Mouse (Mus musculus) adipocyte (in vitro differentiated cells): ENCODE results near the gene C130074G19Rik.

ENCODE experiments used
- DNase-seq: peaks from one replicate; pipeline ENCODE4 v3.0.0-alpha.2; 2016; ENCODE audit warnings: low spot score

The C130074G19Rik gene

GRCm38 (mm10) chr1:184882281-184883268, at the start of gene C130074G19Rik:
Gene C130074G19Rik, minus strand, starts transcription at chr1:184883218.
- DNase-seq, result no peak

GRCm38 (mm10) chr1:184931097-184931496, 48.1 kb upstream of the C130074G19Rik start:
- DNase-seq, result no peak

DNA sequence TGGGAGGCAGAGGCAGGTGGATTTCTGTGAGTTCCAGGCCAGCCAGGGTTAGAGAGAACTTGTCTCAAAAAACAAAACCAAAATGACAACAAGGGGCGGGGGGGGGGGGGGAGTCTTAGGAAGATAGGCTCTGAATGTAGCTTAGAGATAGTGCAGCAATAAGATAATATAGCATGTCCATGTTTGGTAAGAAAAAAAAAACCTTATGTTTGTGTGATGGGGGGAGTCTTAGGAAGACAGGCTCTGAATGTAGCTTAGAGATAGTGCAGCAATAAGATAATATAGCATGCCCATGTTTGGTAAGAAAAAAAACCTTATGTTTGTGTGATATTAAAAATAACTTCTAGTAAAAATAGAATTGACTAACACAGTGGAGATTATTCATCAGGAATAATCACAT, 45.4 kb upstream of the C130074G19Rik start:
- DNase-seq, result no peak

- DNase-seq, result no peak
These were observed 44.9 kb upstream of the C130074G19Rik start for GRCm38 (mm10) chr1:184927911-184928310.

DNA sequence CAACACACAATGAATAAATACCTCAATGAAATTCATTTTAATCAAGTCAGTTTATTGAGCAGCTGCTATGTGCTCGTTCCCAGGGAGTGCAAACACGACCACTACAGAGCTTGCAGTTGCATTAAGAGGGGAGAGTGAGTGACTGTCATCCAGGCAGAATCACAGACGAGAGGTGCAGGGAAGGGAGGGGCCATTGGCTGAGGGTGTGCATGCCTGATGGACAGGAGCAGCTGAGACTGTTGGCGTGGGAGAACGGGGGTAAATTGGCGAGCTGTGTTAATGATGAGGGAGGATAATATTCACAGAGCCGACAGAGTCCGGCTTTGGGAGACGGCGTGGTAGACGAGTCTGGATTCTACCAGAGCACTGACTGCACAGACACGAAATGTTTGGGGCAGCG, 39.8 kb upstream of the C130074G19Rik start:
- no peak for DNase-seq

- no peak for DNase-seq
These were observed 37.0 kb upstream of the C130074G19Rik start for GRCm38 (mm10) chr1:184920057-184920456.

DNA sequence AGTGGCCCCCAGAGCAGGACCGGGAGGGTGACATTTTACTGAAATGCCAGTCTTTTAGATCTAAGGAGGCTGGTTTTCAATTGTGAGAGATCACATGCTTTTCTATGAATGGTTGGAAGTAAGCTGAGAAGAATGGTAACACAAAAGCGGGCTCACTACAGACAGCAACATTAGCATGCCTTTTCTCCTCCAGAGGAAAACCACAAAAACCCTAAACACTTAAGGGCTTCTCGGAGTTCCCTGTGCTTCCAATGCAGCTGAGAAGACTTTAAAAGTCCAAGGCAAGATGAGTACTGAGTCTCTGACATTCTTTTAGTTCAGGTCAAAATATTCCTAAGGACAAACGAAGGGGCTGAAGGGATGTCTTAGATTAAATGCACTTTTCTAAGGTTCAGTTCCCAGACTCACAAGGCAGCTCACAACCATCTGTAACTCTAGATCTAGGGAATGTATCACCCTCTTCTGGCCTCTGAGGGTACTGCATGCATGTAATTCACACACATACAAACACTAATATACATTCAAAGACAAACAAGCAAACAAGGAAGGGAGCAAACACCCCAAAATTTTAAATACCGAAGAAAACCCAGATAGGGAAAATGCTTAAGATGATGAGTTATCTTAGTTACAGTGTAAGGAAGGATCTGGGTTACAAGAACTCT, 35.3 kb upstream of the C130074G19Rik start:
- no peak for DNase-seq

DNA sequence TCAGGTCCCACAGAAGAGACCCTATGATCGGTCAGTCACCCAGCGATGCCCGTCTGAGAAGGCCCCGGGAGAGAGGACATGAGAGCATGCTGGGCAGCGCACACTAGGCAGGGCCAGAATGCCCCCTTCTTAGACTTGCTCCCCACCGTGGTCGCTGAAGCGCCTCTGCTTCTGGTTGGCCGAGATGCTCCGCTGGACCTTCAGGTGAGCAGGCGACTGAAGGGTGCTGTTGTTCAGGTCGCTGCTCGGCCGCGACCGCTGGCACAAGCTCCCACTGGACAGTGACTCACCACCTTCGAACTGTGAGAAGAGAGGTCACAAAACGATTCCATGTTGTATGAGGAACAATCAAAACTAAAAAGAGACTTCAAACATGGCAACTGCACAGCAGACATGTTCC, 29.3 kb upstream of the C130074G19Rik start:
- no peak for DNase-seq

- no peak for DNase-seq
These were observed 28.8 kb upstream of the C130074G19Rik start for GRCm38 (mm10) chr1:184911861-184912260.

DNA sequence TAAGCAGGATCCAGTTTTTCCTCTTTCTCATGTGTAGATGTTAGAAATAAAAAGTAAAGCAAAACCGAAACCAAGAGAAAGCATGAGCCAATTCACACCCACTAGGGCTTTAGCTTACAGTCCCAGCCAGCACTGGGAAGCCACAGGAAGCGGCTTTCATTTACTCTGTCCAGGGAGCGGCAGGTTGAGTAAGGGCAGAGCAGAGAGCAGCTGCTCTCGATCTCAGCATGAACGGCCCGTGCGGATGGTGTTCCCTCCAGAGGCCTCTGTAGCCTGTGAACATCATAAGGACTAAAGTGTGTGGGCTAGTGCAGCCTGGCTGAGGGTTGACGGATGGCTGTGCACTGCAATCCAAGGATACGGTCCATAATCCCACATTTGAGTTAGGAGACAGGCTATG, 25.5 kb upstream of the C130074G19Rik start:
- DNase-seq, result peak; percentile 45

DNA sequence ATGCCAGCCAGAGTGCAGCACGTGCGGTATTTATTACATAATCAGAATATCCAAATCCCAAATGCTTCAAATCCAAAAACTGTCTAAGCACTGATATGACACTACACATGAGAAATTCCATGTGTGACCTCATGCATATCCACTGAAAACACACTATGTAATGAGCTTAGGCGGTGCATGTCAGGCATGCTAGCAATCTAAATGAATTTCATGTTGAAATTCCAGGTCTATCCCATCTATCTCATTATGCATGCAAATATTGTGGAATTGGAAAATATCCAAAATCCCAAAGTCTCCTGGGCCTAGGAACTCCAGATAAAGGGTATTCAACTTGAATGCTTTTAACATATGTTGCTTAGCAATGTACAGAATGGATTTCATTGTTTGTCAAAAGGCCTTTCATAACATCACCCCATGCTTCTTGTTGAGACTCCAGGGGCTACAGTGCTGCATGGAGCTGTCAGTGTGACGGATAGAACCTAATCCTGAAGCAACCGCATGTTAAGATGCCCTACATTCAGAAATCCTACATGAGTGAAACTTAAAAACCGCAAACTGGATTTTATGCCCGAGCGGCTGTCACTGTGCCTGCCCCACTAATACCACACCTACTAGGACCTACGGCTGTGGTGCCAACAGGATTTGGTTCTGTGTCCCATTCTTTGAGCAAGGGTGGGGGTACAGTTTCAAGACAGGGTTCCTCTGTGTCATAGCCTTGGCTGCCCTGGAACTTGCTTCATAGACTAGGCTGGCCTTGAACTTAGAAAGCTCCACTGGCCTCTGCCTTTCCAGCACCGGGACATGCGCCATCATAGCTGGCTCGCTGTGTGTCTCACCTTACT, 23.1 kb upstream of the C130074G19Rik start:
- no peak for DNase-seq

DNA sequence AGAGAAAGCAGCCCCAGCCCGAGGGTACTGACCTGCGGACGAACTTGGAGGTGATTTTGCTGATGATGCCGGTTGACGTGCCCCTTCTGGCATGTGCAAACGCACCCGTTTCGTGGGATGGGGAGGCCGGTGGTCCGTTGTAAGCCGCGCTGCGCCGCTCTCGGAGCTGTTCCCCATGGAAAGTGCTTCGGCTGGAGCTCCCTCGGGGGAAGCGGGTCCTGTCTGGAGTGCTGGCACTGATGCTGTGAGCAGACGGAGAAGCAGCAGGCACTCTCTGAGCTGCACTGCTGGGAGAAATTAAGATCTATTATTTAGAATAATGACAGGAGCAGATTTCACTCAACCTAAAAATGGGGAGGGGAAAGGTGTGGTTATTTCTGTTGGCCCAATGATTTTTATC, 22.4 kb upstream of the C130074G19Rik start:
- DNase-seq, result no peak

- no peak for DNase-seq
These were observed 20.7 kb upstream of the C130074G19Rik start for GRCm38 (mm10) chr1:184903697-184904096.

DNA sequence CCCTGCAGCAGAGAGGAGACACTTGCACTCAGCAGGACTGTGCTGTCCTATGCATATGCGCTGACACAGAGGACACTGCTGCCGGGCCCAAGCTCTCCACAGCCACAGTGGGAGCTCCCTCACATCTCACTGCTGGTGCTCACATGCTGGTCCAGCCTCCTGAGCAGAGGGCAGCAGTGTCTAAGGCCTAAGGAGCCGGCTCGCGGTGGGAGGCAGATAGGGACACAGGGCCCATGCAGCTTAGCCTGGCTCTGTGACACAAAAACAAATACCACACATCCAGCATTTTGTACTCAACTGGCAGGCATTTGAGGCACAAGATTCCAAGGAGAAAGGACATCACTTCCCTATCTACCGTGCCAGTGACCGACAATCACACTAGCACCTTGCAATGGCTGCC, 19.9 kb upstream of the C130074G19Rik start:
- DNase-seq, result no peak

GRCm38 (mm10) chr1:184897350-184897749, 14.3 kb upstream of the C130074G19Rik start:
- no peak for DNase-seq

DNA sequence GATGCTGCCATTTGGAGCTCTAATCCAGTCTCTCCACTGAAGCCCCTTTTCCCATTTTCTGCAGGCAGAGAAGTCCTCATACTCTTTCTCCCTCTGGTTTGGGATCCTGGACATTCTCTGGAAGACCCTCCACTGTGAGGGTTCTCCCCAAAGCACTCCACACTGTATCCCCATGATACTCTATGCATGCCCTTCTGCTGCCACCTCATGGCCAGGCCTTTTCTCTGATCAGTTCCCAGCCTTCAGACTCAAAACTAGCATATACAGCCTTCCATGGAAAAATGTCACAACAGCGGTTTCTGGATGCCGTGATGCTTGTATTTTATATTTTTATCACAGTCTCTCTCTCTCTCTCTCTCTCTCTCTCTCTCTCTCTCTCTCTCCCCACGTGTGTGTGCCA, 9.0 kb upstream of the C130074G19Rik start:
- DNase-seq, result peak; percentile 46

GRCm38 (mm10) chr1:184889454-184889853, 6.4 kb upstream of the C130074G19Rik start:
- DNase-seq, result no peak

- DNase-seq, result no peak
These were observed 3.1 kb upstream of the C130074G19Rik start for GRCm38 (mm10) chr1:184886160-184886559.

DNA sequence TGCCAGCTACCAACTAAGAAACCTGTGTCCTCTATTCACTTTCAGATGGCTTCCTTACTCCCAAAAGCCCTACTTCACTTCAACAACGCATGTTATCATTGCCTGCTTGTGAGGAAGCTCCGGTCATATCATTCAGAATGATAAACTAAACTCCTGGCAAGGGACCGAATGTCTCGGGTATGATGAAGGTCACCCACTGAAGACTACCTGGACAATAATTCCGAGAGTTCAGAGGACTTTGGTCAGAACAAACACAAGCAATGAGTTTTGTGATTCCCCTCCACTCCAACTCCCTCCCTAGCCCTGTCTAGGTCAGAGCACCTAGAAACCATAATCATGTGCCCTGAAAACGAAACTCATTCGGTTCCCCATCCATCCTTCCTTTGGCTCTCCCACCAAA, 1.2 kb downstream of the C130074G19Rik start:
- DNase-seq, result no peak

- DNase-seq, result no peak
These were observed 1.8 kb downstream of the C130074G19Rik start for GRCm38 (mm10) chr1:184881211-184881610.

- DNase-seq, result no peak
These were observed 4.2 kb downstream of the C130074G19Rik start for GRCm38 (mm10) chr1:184878860-184879259.

DNA sequence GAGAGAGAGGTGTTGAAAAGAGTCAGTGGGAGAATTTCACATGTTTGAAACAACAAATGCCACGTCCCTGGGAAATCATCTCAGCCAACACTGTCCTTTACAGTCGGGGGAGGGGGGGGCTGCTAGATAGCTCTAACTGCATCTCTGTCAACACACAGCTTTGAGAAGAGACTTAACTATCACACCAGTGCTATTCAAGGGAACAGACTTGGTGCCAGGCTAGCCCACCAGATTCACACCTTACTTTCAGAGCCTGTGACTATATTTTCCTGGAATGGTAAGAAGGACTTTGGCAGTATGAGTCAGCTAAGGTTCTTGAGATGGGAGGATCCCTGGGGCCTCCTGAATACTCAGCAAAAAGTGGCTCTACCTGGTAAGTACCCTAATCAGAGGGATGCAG, 5.7 kb downstream of the C130074G19Rik start:
- DNase-seq, result no peak
